Mouse (Mus musculus) retina, postnatal 7 days (tissue): ENCODE data around the gene Ppm1a.
"Not testable (repeated sequence)": the region's sequence is repeated elsewhere in the genome, so short reads cannot be mapped to it uniquely, and the experiment has no call there.

Experiments
- DNase-seq: peaks from one replicate; pipeline ENCODE4 v3.0.0-alpha.2; 2012; ENCODE audit warnings: low read depth, low spot score

Gene Ppm1a

DNA sequence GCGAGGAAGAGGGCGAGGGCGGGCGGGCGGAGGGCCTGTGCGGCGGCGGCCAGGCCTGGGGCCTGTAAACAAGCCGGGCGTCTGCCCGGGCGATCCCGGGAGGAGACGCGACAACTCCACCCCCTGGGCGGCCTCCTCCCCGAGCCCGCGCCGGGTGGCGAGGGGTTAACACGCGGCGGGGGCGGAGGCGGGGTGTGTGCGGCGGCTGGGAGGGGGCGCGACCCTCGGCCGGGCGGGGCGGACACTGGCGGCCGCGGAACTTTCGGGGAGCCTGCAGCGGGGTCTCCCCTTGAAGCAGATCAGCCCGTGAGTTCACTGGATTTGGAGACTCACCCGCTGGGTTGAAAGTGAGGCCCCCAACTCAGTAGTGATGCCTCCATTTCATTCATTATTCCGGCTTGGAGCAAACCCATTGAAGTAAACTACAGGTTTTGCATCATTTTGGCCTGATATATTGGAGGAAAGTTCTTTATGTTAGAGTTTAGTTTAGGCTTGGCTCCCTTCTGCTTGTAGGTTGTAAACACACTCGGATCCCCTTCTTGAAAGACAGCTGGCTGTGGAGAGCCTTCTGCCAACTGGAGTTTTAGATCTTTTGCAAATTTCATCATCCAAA is 4.5 kb downstream of the Ppm1a start:
- peak; percentile 28 for DNase-seq

DNA sequence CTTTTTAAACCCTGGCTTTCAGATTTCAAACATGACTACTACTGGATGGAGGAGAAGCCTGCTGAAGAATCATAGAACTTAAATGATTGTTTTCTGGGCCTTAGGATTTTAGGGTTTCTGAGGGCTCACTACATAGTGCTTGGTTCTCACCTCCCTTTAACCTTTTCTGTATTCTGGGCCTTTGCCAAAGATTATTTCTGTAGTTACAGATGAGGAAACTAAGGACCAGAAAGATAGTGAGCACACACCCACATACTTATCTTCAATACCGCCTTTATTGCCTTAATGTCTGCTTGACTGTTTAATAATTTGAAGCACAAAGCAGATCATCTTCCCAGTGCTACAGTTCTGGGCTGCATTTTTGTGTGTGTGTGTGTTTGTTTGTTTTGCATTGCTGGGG is 5.2 kb downstream of the Ppm1a start:
- no peak for DNase-seq

DNA sequence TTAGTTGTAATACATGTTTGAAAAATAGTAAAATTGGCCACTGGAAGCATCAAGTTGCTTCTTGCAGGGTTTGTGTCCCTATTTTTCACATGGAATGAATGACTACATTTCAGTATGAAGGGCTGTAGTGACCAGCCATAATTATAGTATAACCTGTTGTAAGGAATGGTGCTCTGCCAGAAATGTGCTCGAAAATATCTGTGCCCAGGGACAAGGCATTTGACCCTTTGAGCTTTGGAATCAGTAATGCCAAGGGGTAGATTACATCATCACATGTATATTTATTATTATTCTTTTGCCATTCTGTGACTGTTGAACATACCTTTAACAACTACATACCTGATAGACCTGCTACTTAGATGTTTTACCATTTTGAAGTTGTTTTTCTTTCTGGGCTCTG is 5.9 kb downstream of the Ppm1a start:
- DNase-seq, result no peak

DNA sequence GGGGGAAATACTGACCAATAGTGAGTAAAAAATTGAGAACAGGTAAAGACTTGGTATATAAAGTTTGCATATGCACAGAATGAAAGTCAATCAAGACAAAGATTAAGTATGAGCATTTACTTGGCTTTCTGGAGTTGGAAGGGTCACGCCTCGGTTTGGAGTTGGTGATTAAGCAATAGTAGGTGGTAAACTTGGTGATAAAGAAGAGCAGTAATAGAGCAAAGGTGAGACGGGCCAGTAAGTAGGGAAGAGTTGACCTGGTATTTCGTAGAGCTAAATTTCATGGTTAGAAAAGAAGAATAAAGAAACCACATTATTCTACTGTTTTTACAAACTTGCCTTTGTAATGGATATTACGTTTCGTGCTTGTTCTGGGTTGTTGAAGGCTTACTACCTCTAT is 10.6 kb downstream of the Ppm1a start:
- DNase-seq, result no peak

DNA sequence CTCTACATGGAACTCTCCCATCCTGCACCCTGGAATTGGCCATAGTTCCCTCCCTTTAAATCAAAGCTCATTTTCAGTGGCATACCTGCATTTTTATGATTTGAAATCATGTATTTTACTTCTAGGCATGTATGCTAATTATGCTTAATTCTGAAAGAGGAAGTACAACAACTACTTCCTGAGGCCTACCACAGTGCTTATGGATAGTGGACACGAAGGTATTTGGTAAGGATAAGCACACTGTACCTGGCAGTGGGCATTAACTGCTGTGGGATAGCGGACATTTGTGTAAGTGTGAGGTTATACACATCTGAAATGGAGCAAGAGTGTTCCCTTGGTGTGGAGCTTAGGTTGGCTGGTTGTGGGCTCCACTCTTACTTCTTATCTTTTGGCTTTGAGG is 11.0 kb downstream of the Ppm1a start:
- DNase-seq, result no peak

DNA sequence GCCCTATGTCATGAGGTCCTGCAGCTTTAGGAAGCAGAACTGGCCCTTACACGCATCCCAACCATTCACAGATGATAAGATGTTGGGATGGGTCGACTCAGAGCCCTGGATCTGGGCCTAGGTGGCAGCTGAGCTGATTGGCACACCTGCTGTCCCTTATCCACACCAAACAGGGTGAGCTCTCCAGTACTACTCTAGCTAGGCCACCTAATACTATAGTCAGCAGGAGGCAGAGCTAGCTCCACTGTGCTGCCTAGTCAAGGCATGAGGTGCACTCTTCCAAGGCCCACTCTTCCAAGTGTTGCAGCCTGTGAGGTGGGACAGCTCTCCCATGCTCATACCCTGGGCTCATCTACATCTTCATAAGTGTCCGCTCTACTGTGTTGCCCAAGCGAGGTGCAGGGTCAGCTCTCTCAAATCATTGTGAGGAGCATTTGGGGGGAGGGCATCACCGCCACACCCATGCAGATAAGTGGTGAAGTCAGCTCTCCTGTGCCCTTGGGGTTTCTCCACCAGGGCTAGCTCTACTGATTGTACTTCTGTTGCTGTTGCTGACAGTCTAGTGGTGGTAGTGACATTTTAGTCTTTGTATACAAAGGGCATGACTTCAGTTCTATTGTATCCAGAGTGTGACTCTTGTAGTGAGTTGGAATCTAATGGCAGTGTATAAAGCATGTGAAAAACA is 12.4 kb downstream of the Ppm1a start:
- no peak for DNase-seq

DNA sequence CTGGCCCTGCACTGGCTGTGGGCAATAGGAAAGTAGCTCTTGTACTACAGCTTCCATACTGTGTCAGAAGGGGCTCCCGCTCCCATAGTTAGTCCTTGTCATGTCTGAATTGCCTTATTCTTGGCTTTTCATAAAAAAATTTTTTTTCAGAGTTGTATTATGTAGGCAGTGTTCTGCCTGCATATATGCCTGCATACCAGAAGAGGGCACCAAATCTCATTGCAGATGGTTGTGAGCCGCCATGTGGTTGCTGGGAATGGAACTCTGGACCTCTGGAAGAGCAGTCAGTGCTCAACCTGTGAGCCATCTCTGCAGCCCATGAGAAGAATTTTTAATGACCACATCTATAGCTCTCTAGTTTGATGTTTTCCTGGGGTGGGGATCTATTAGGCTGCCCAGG is 13.9 kb downstream of the Ppm1a start:
- DNase-seq, result no peak

DNA sequence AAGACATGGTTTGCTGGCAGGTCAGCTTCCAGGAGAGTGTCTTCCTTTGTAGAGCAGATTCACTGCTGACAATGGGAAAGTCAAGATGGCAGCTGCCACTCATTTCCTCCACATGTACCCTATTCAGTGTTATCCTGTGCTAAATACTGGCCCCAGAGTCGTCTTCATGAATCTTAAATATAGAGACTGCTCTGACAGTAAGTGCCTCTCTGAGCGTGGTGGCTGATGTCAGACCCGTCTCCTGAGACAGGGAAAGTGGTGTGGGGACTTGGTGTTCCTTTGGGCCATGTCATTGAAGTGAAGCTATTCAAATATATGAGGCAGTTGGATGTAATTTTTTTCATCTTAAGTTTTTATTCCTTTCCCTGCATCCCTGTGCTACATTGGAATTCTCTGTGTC is 14.5 kb downstream of the Ppm1a start:
- DNase-seq, result no peak

DNA sequence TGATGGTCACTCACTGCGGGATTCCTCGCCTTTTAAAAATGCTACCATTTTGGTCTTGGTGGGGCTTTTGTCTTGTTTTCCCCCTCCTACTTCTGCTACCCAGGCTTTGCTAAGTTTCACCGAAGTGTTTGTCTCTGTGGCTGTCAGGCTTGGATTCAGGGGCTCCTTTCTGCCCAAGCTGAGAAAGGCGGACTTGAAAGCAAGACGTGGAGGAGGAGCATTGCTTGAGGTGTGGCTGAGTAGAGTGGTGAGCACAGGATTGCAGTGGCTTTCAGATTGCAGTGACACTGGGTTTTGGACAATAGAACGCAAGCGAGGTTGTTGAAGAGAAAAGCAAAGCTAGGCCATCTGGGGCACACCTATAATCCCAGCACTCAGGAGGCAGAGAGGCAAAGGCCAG is 16.7 kb downstream of the Ppm1a start:
- no peak for DNase-seq

DNA sequence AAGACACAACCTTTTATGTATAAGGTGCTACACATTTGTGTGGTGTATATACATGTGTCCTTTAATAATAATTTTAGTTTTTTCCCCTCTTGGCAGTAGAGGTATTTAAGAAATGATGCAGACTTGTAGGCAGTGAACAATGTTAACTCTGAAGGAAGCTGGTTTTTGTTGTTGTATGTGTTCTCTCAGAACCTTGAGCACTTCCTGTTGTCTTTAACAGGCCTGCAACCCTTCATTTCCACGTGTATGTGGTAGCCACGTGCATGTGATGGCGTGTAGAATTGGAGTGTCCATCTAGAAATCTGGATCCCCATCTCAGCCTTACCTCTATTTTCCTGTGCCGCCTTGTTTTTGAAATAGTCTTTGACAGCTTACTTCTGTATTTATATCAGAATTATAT is 20.0 kb downstream of the Ppm1a start:
- DNase-seq, result no peak

DNA sequence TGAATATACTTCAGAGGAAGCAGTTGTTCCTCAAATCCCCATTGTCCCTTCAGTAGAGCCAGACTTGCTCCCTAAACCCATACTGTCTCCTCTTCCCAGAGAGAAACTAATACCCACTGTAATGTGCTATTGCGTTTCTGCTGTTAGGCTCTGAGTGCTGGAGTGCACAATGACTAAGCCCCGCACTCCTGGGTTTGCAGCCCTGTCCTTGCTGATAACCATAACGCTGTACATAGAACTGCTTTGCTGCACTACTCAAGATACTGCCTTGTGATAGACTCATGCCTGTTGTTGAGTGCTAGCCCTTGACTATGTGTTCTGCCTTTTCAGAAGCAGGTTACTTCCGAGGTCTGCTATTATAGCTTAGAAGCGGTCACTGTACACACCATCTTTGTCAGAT is 22.9 kb downstream of the Ppm1a start:
- no peak for DNase-seq

DNA sequence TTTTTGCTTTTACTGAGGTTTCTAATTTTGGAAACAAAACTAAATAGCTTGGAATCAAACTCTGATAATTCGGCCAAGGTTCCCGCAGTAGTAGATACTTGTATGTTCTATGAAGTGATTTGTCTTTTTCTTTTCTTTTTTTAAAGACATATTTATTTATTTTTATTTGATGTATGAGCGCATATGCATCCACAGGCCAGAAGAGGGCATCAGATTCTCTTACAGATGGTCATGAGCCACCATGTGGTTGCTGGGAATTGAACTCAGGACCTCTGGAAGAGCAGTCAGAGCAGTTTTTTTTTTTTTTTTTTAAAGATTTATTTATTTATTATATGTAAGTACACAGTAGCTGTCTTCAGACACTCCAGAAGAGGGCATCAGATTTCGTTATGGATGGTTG is 25.5 kb downstream of the Ppm1a start:
- not testable (repeated sequence) for DNase-seq

DNA sequence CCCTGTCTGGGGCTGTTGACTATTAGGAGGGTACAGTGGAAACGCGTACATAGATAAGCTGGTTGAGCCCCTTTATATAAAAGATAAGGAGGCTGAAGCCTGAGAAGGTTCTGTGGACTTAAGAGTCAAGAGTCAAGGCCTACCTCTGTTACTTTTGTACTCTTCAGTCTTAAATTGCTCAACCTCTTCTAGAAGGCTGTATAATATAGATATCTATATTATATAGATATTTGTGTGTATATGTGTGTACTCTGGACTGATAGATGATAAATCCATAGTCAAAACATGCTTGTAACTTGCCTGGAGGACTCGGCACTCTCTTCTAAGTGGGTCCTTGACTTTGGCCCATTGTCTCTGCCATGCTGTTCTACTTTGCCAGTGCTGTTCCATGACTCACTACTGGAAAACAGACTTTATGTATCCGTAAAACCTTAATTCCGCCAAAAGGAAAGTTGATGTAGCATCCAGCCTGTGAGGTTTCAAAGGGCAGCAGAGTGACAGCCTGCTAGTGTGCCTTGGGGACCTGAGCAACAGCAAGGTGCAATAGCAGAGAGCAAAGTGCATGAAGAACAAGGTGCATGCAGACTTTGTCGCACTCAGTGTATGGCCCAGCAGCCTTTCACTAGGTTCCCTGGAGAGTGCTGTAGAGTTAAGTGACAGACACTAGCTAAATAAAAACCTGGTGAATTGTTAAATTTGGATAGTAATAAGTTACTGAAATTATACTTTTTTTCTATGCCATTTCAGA is 28.1 kb downstream of the Ppm1a start:
- DNase-seq, result no peak

DNA sequence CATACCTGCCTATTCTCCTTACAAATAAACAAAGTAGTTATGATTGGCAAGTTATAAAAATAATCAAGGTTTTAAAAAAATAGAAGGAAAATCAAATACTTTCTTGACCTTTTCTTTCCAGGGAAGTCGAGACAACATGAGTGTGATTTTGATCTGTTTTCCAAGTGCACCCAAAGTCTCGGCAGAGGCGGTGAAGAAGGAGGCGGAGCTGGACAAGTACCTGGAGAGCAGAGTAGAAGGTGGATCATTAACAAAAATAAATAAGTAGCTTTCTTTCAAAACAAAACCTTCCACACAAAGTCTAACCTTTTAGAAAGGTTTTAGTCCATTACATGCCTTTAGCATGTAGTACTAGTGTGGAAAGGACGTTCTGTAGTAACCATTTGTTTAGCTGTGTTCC is 29.3 kb downstream of the Ppm1a start:
- no peak for DNase-seq

DNA sequence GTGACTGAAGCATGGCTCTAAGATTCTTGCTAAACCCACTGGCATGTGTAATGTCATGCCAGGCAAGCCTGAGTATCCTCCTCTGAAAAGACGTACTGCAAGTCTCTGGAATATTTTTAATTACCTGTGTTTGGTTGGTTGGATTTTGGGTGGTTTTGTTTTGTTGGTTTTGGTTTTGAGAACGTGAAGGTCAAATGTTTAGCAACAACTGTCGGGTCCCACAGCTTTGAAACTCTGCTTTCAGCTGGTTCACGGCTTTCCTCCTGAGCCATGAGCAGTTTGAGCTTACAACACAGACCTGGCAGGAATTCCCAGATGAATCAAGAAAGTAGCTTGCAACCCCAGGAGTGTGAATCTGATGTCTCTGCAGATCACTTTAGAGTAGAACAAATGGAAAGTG is 29.7 kb downstream of the Ppm1a start:
- DNase-seq, result no peak

DNA sequence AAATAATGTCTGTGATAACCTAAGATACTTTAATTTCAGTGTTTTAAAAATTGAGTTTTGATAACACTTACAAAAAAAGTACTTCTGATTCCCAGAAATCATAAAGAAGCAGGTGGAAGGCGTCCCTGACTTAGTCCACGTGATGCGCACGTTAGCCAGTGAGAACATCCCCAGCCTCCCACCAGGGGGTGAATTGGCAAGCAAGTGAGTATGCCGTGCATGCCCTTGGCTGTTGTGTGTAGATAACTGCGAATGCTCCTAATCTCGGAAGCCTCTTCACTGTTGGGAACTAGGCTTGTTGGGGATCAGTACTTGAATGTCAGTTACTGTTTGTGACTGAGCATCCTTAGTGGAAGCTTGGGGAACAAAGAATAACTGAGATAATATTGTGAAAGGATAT is 33.3 kb downstream of the Ppm1a start:
- peak; percentile 9 for DNase-seq

DNA sequence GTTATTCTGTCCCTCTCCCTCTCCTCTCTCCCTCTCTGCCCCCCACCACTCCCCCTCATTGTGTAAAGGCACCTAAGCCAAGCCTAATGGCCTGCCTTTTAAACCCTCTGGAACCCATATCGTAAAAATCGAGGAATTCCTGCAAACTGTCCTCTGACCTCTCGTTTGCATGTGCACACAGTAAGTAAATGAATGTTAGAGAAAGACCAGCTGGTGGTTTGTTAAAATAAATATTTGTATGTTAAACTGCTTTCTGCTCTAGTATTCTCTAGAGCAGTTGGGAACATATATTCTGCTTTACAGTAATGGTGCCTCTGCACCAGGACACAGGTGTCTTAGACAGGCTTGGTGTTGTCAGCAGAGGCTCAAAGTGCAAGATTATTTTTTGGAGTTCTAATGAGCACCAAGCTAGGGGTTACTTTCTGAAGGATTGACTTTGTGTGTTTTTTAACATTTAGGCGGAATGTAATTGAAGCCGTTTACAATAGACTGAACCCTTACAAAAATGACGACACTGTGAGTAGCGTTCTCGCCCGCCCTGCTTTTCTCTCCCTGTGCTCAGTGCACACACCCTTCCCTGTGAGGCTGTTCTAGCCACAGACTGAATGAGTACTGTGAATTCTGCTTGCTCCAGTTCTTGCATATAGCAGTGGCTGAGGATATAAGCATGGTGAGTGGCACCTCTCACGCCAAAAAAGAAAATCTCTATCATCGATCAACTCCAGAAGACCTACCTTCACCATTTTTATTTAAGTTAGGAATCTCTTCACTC is 35.3 kb downstream of the Ppm1a start:
- no peak for DNase-seq

DNA sequence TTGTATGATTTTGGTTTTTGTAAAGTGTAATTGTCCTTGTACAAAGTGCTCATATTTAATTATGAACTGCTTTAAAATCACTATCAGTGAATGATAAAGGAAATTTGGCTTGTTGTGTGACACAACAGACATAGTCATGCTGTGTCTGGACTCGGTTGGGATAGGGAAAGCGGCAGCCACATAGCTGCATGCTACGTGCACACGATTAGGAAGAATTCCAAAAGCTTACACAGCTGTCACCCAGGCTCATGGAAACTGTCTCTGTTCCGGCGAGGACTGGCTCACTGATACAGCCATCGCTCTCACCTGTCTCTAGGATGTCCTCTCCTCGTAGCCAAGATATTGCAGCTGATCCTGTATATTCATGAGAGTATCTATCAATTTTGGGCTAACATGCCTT is 36.7 kb downstream of the Ppm1a start:
- no peak for DNase-seq

DNA sequence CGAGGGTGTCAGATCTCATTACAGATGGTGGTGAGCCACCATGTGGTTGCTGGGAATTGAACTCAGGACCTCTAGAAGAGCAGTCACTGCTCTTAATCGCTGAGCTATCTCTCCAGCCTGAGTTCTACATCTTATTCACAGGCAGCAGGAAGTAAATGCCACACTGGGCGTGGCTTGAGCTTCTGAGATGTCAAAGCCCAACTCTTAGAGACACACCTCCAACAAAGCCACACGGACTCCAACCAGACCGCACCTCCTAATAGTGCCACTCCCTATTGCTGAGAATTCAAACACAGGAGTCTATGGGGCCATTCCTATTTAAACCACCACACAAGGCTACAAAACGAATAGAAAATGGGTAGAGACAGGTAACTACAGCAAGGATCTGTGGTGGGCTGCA is 52.5 kb downstream of the Ppm1a start:
- DNase-seq, result no peak

DNA sequence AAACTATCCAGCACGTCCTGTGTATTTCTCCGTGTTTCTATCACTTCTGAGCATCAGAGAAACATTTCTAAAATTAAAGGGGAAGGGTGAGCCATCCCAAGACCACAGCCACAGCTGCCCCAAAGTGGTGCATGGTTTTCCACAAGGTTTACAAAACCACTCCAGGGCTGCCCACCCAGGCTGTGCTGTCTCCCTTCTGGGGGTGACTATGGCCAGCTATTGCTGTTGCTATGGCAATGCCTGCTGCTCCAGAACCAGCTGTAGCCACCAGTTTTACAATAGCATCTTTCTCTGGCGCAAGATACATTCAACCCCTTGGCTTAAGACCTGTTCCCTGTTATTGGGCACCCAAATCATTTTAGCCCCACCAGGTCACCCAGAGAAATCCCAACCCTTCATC is 54.3 kb downstream of the Ppm1a start:
- no peak for DNase-seq

DNA sequence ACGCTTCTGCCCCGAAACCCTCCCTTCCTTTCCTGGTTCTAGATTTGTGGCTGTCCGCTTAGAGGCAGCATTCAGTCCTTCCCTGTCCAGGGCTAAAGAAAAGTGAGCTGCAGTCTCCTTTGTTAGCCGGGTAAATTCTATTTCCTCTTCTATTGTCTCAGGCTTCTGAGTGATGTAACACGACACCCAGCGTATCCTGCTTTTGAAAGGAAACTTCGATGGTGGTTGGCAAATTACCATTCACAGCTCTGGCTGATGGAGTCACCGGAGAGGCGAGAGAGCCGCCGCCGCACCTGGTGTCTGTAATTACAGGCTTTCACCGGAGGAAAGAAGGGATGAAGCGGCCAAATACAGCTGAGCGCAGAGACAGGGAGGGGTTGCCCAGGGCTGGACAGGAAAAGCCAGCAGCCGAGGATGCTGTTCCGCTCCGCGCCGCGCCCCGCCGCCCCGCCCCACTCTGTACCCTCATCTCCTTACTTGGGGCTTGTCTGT is 63.7 kb downstream of the Ppm1a start:
- no peak for DNase-seq

DNA sequence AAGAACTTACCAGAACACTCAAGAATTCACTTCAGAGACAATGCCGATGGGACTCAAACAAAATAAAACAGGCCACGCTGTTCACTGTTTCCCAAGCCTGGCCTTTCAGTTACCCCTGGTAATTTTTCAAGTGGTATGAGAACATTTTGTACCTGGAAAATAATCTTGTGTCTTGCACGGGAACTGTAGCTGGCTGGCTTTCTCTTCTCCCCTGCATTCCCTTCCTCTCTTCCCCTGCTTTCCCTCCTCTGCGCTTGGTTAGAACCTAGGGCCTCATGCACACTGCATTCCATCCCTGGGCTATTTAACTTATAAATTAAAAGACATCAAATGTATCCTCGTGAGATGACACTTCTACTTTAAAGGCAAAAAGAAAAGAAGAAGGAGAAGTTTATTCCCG is 64.3 kb downstream of the Ppm1a start:
- DNase-seq, result no peak
